Mouse (Mus musculus): ENCODE data around the gene Wfdc1. TPM values are rescaled to one million over a fixed set of nuclear protein-coding genes. Genes with fewer than 3 reads are reported as not detected.

The Wfdc1 gene
- total RNA-seq, 1 experiment, result 0.13 TPM

DNA sequence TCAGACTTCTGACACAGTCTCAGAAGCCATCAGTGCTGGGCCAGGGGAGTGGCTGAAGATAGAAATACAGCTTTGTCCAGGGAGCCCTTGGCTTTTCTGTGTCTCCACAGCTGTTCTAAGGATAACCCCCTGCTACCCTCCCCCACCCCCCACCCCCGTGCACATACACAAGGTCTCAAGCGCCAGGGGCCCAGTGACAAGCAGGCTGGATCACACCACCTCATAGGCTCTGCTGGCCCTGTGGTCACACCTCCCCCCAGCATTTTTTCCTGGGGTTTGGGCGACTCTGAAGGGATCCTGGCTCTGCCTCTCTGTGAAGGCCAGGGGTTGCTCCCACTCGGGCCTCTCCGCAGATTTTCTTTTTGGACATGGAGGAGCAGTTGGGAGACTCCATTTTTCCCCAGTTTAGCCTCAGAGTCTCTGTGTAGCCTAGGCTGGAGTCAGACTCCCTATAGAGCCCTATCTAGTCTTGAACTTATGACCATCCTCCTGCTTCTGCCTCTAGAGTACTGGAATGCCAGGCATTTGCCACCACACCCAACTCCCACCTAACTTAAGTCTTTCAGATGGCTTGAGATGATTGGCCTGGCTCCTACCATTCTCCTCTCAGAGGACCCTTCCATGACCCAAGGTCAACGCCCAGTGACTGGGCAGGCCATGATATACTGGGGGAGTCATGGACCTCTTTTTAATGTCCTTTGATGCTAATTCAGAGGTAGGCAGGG lies 45.9 kb upstream of the Wfdc1 start:
- Histone ChIP-seq H3K36me3 (ENCODE audit: control insufficient read depth, insufficient read depth, low read length, poor library complexity, severe bottlenecking) (no peaks in the 10 kb centered on the region), H3K9ac (ENCODE audit: insufficient read depth, low read depth, low read length, poor library complexity, severe bottlenecking) (no peak overlapping the region), H3K4me3 (ENCODE audit: insufficient read depth in 1 of 2, low read depth in 1 of 2, low read length in 2 of 2, poor library complexity in 1 of 2, severe bottlenecking in 1 of 2) (no peak overlapping the region), H3K27ac (ENCODE audit: insufficient read depth, low read depth, low read length, poor library complexity, severe bottlenecking) (no peak overlapping the region), H3K9me3 (ENCODE audit: control insufficient read depth, insufficient read depth, low read depth, low read length) (no peaks in the 10 kb centered on the region), H3K4me1 (ENCODE audit: control insufficient read depth in 2 of 2, insufficient read depth in 2 of 2, low read length in 2 of 2, poor library complexity in 1 of 2) (peaks cover 7 to 23% of the 10 kb centered on the region in 2 experiments; a peak in 3 of 4 replicates)
- TF ChIP-seq ZC3H11A (IDR thresholded peaks at IDR 0.05; ENCODE audit: borderline replicate concordance, low read depth, low read length) (no peak), ZNF384 (IDR thresholded peaks at IDR 0.05; ENCODE audit: low read depth, low read length) (no peak), MAFK (IDR thresholded peaks at IDR 0.05; ENCODE audit: insufficient read depth, low read depth, low read length) (no peak), CHD2 (IDR thresholded peaks at IDR 0.05; ENCODE audit: low read depth, low read length) (no peak), HCFC1 (IDR thresholded peaks at IDR 0.05; ENCODE audit: borderline replicate concordance, insufficient read depth, low read length) (no peak)
- in situ Hi-C loops (cut with MboI; ENCODE audit: low sequenced_read_pairs in 2 of 2, unreplicated experiment in 2 of 2), result no loop called here
- DNase-seq (ENCODE audit: low read depth, low spot score), result no peak

DNA sequence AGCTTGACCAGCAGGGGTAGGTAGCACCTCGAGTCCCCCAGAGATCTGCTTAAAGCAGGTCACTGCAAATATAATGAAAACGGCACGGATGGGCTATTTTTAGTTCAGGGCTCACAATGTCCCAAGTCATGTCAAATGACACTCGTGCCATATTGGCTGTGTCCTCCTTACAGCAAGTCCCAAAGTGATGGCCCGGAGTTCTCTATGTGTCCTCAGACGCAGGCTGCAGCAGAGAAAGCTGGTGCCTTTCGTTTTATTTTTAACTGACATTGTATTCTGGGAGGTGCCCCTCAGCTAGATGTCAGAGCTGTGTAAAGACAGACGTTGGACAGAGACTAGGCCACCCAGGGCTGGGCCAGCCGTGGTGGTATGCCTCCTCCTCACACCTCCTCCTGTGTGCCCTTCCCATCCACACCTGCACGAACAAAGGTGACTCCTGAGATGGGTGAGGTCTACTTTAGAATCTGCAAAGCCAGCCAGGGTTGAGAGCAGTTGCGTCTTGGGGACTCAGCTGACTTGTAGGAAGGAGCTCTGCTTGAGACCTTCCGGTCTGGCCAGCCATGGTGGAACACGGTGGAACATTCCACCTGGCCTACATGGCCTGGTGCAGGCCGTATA lies 45.2 kb upstream of the Wfdc1 start:
- in situ Hi-C loops (cut with MboI; ENCODE audit: low sequenced_read_pairs in 2 of 2, unreplicated experiment in 2 of 2), result no loop called here

GRCm38 (mm10) chr8:119622555-119622954 lies 43.6 kb upstream of the Wfdc1 start:
- in situ Hi-C loops (cut with MboI; ENCODE audit: low sequenced_read_pairs in 2 of 2, unreplicated experiment in 2 of 2), result no loop called here
- no peaks in the 10 kb centered on the region for H3K36me3 ChIP-seq (ENCODE audit: control insufficient read depth, insufficient read depth, low read length, poor library complexity, severe bottlenecking)
- no peak overlapping the region for H3K27ac ChIP-seq (ENCODE audit: insufficient read depth, low read depth, low read length, poor library complexity, severe bottlenecking)
- peak; percentile 59 for DNase-seq (ENCODE audit: low read depth, low spot score)
- peaks cover 10 to 28% of the 10 kb centered on the region in 2 experiments; a peak in 3 of 4 replicates for H3K4me1 ChIP-seq (ENCODE audit: control insufficient read depth in 2 of 2, insufficient read depth in 2 of 2, low read length in 2 of 2, poor library complexity in 1 of 2)
- H3K9me3 ChIP-seq (ENCODE audit: control insufficient read depth, insufficient read depth, low read depth, low read length), result no peaks in the 10 kb centered on the region
- H3K9ac ChIP-seq (ENCODE audit: insufficient read depth, low read depth, low read length, poor library complexity, severe bottlenecking), result no peak overlapping the region
- TF ChIP-seq MAFK (IDR thresholded peaks at IDR 0.05; ENCODE audit: insufficient read depth, low read depth, low read length) (no peak), CHD2 (IDR thresholded peaks at IDR 0.05; ENCODE audit: low read depth, low read length) (no peak), ZNF384 (IDR thresholded peaks at IDR 0.05; ENCODE audit: low read depth, low read length) (no peak), HCFC1 (IDR thresholded peaks at IDR 0.05; ENCODE audit: borderline replicate concordance, insufficient read depth, low read length) (no peak), ZC3H11A (IDR thresholded peaks at IDR 0.05; ENCODE audit: borderline replicate concordance, low read depth, low read length) (no peak)
- no peak overlapping the region for H3K4me3 ChIP-seq (ENCODE audit: insufficient read depth in 1 of 2, low read depth in 1 of 2, low read length in 2 of 2, poor library complexity in 1 of 2, severe bottlenecking in 1 of 2)

More for the DNA sequence above, 45.2 kb upstream of the Wfdc1 start:
- H3K9ac ChIP-seq (ENCODE audit: insufficient read depth, low read depth, low read length, poor library complexity, severe bottlenecking), result no peak overlapping the region
- H3K4me1 ChIP-seq (ENCODE audit: control insufficient read depth in 2 of 2, insufficient read depth in 2 of 2, low read length in 2 of 2, poor library complexity in 1 of 2), result peaks cover 7 to 23% of the 10 kb centered on the region in 2 experiments; a peak in 3 of 4 replicates
- no peak overlapping the region for H3K27ac ChIP-seq (ENCODE audit: insufficient read depth, low read depth, low read length, poor library complexity, severe bottlenecking)
- DNase-seq (ENCODE audit: low read depth, low spot score), result no peak
- no peak for TF ChIP-seq HCFC1 (IDR thresholded peaks at IDR 0.05; ENCODE audit: borderline replicate concordance, insufficient read depth, low read length)
- no peak for TF ChIP-seq MAFK (IDR thresholded peaks at IDR 0.05; ENCODE audit: insufficient read depth, low read depth, low read length)
- TF ChIP-seq ZC3H11A (IDR thresholded peaks at IDR 0.05; ENCODE audit: borderline replicate concordance, low read depth, low read length), result no peak
- TF ChIP-seq ZNF384 (IDR thresholded peaks at IDR 0.05; ENCODE audit: low read depth, low read length), result no peak
- TF ChIP-seq CHD2 (IDR thresholded peaks at IDR 0.05; ENCODE audit: low read depth, low read length), result no peak
- no peaks in the 10 kb centered on the region for H3K9me3 ChIP-seq (ENCODE audit: control insufficient read depth, insufficient read depth, low read depth, low read length)
- no peaks in the 10 kb centered on the region for H3K36me3 ChIP-seq (ENCODE audit: control insufficient read depth, insufficient read depth, low read length, poor library complexity, severe bottlenecking)
- no peak overlapping the region for H3K4me3 ChIP-seq (ENCODE audit: insufficient read depth in 1 of 2, low read depth in 1 of 2, low read length in 2 of 2, poor library complexity in 1 of 2, severe bottlenecking in 1 of 2)

DNA sequence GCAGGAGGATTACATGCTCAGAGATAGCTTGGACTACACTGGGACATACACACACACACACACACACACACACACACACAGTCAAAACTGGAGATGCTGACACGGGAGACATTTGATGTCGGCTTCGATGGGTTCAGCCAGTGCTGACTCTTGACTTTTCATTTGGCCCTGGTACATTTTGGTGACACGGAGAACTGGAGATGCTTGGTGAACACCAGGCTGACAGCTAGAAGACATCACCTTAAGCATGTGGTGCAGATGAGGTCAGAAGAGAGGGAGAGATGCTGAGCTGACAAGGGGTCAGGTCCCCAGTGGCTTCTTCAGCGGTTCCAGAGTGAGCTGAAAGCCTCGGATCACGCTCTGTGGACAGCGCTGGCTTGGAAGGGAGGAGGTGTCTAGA lies 43.1 kb upstream of the Wfdc1 start:
- Histone ChIP-seq H3K4me3 (ENCODE audit: insufficient read depth in 1 of 2, low read depth in 1 of 2, low read length in 2 of 2, poor library complexity in 1 of 2, severe bottlenecking in 1 of 2) (no peak overlapping the region), H3K4me1 (ENCODE audit: control insufficient read depth in 2 of 2, insufficient read depth in 2 of 2, low read length in 2 of 2, poor library complexity in 1 of 2) (peaks cover 11 to 33% of the 10 kb centered on the region in 2 experiments; a peak in 3 of 4 replicates), H3K9me3 (ENCODE audit: control insufficient read depth, insufficient read depth, low read depth, low read length) (no peaks in the 10 kb centered on the region), H3K27ac (ENCODE audit: insufficient read depth, low read depth, low read length, poor library complexity, severe bottlenecking) (no peak overlapping the region), H3K36me3 (ENCODE audit: control insufficient read depth, insufficient read depth, low read length, poor library complexity, severe bottlenecking) (no peaks in the 10 kb centered on the region), H3K9ac (ENCODE audit: insufficient read depth, low read depth, low read length, poor library complexity, severe bottlenecking) (no peak overlapping the region)
- TF ChIP-seq MAFK (IDR thresholded peaks at IDR 0.05; ENCODE audit: insufficient read depth, low read depth, low read length) (no peak), HCFC1 (IDR thresholded peaks at IDR 0.05; ENCODE audit: borderline replicate concordance, insufficient read depth, low read length) (no peak), ZNF384 (IDR thresholded peaks at IDR 0.05; ENCODE audit: low read depth, low read length) (no peak), ZC3H11A (IDR thresholded peaks at IDR 0.05; ENCODE audit: borderline replicate concordance, low read depth, low read length) (no peak), CHD2 (IDR thresholded peaks at IDR 0.05; ENCODE audit: low read depth, low read length) (no peak)
- no peak for DNase-seq (ENCODE audit: low read depth, low spot score)
- in situ Hi-C loops (cut with MboI; ENCODE audit: low sequenced_read_pairs in 2 of 2, unreplicated experiment in 2 of 2), result no loop called here
